Mouse (Mus musculus): ENCODE data around the gene Gm12886. TPM values are rescaled to one million over a fixed set of nuclear protein-coding genes. Genes with fewer than 3 reads are reported as not detected.

Gm12886 gene
- polyA plus RNA-seq (2016; fragmentation: Nextera tagmentation; extraction: Ambion mirVana) = not detected in 2 replicates

DNA sequence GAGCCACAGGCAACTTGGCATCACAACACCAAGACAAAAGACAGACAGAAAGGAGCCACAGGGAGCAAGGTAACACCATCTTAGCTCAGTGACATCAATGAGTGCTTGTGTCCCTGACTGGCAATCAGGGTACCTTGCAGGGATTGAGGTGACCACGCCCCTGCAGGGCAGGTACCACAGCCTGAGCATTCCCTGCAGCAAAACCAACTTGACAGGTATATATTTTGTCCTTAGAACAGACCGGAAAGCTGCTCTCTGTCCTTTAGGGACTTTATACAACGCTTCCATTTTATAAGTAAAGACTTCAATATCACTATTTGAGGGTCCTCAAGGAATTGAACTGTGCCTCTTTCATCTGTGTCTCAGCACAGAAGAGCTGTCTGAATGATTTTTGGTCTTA is at the start of gene Gm12886:
TSS of gene Gm12886 (minus strand) at position 101 of the 400 bp plus-strand sequence.
- no peak within 1 kb of the TSS for H3K27ac ChIP-seq

More for the DNA sequence above, at the start of gene Gm12886:
- Histone ChIP-seq H3K4me1 (no peaks in the 10 kb centered on the region), H3K36me3 (no peaks in the 10 kb centered on the region), H3K9me3 (peaks cover 7% of the 10 kb centered on the region; the same call in 1 of the 2 replicates), H3K27me3 (ENCODE audit: insufficient read depth, poor library complexity, severe bottlenecking) (no peaks in the 10 kb centered on the region), H3K4me3 (no peak within 1 kb of the TSS)
- WGBS = 60% methylated on average over 3 of the region's 3 CpGs
- DNase-seq (ENCODE audit: low spot score) = no peak

Other genes starting within 250 kb of the Gm12886 start
- gene Rlf, start 208.0 kb downstream of the Gm12886 start, polyA plus RNA-seq (2016; fragmentation: Nextera tagmentation; extraction: Ambion mirVana) = 22.2 and 23.8 TPM in 2 replicates
- not detected in 2 replicates for gene Gm12888, start 98.2 kb downstream of the Gm12886 start, polyA plus RNA-seq (2016; fragmentation: Nextera tagmentation; extraction: Ambion mirVana)
- not detected in 2 replicates for gene Gm12887, start 199.0 kb upstream of the Gm12886 start, polyA plus RNA-seq (2016; fragmentation: Nextera tagmentation; extraction: Ambion mirVana)

Measured in heart, embryonic 10.5 days (tissue).